Mouse (Mus musculus) kidney, embryonic 14.5 days (tissue): ENCODE measurements around the gene Nelfcd. TPM values are rescaled to one million over a fixed set of nuclear protein-coding genes. Genes with fewer than 3 reads are reported as not detected.

Experiments
- ATAC-seq: fragments of 200-750 bp; cut with Nextera tagmentation; 2 replicates; pipeline ENCODE4 v1.8.0; 2017; ENCODE audit warnings: moderate number of reproducible peaks, mild to moderate bottlenecking, moderate TSS enrichment, moderate library complexity; ENCODE audit not compliant: low FRiP score, low TSS enrichment
- H3K27ac ChIP-seq: fragments of 300-500 bp; sonication (generic); 2 replicates; pipeline ENCODE4 v1.5.1; 2014; ENCODE audit warnings: low read depth, mild to moderate bottlenecking, low read length, moderate library complexity, mixed read lengths
- H3K27me3 ChIP-seq: fragments of 300-500 bp; sonication (generic); 2 replicates; pipeline ENCODE4 v1.6.1; 2014; ENCODE audit warnings: mild to moderate bottlenecking, low read length; ENCODE audit not compliant: control insufficient read depth, insufficient read depth
- H3K36me3 ChIP-seq: fragments of 300-500 bp; sonication (generic); 2 replicates; pipeline ENCODE4 v1.6.1; 2014; ENCODE audit warnings: low read length, mixed read lengths; ENCODE audit not compliant: control insufficient read depth, insufficient read depth
- H3K4me1 ChIP-seq: fragments of 300-500 bp; sonication (generic); 2 replicates; pipeline ENCODE4 v1.6.1; 2014; ENCODE audit warnings: low read length, mixed read lengths; ENCODE audit not compliant: control insufficient read depth, insufficient read depth
- H3K4me2 ChIP-seq: fragments of 300-500 bp; sonication (generic); replicated peaks from 2 replicates; pipeline ENCODE4 v1.6.1; 2014; ENCODE audit warnings: low read depth, mild to moderate bottlenecking, low read length
- H3K4me3 ChIP-seq: fragments of 300-500 bp; sonication (generic); 2 replicates; pipeline ENCODE4 v1.5.1; 2014; ENCODE audit warnings: mild to moderate bottlenecking, low read length
- H3K9ac ChIP-seq: fragments of 300-500 bp; sonication (generic); 2 replicates; pipeline ENCODE4 v1.6.1; 2014; ENCODE audit warnings: low read depth, mild to moderate bottlenecking, low read length, moderate library complexity
- H3K9me3 ChIP-seq: fragments of 300-500 bp; sonication (generic); 2 replicates; pipeline ENCODE4 v1.6.1; 2016; ENCODE audit warnings: low read length; ENCODE audit not compliant: control insufficient read depth
- WGBS: fragments of 180-500 bp; shearing (Covaris S2); extraction: QIAGEN DNeasy Blood & Tissue Kit; methylation state at CpG from one replicate; pipeline ENCODE4 v1.1.7; 2014; 5-methylcytosine and 5-hydroxymethylcytosine counted together
- polyA plus RNA-seq: library from polyadenylated mRNA; unstranded; fragments of >200 nt; fragmentation: Nextera tagmentation; extraction: Ambion mirVana; gene quantifications from 2 replicates; pipeline ENCODE4 v1.2.1, GENCODE M21; 2014

Nelfcd gene
- polyA plus RNA-seq, 1 experiment from 2014 or later = 139 TPM

- 81% methylated on average over 4 of the region's 4 CpGs for WGBS
- H3K4me3 ChIP-seq = no peak overlapping the region
- no peak for ATAC-seq
- H3K4me2 ChIP-seq = no peak overlapping the region
- H3K36me3 ChIP-seq = no peaks in the 10 kb centered on the region
- no peaks in the 10 kb centered on the region for H3K27me3 ChIP-seq
- H3K9me3 ChIP-seq = no peaks in the 10 kb centered on the region
- no peak overlapping the region for H3K27ac ChIP-seq
- no peaks in the 10 kb centered on the region for H3K4me1 ChIP-seq
- no peak overlapping the region for H3K9ac ChIP-seq
Measured at GRCm38 (mm10) chr2:174400396-174400795, 15.2 kb upstream of the Nelfcd start.

- H3K4me3 ChIP-seq = no peak overlapping the region
- no peaks in the 10 kb centered on the region for H3K4me1 ChIP-seq
- no peak overlapping the region for H3K4me2 ChIP-seq
- H3K27me3 ChIP-seq = no peaks in the 10 kb centered on the region
- no peak overlapping the region for H3K27ac ChIP-seq
- H3K36me3 ChIP-seq = no peaks in the 10 kb centered on the region
- H3K9me3 ChIP-seq = no peaks in the 10 kb centered on the region
- no peak overlapping the region for H3K9ac ChIP-seq
- WGBS = 27% methylated on average over 2 of the region's 2 CpGs
- peak; percentile 32; the same call in 1 of the 2 replicates for ATAC-seq
Measured at GRCm38 (mm10) chr2:174410222-174410621, 5.4 kb upstream of the Nelfcd start.

GRCm38 (mm10) chr2:174413127-174413526 is 2.5 kb upstream of the Nelfcd start:
- H3K4me2 ChIP-seq = no peak overlapping the region
- ATAC-seq = no peak
- no peaks in the 10 kb centered on the region for H3K9me3 ChIP-seq
- peaks cover 6% of the 10 kb centered on the region for H3K4me1 ChIP-seq
- H3K36me3 ChIP-seq = no peaks in the 10 kb centered on the region
- no peak overlapping the region for H3K4me3 ChIP-seq
- H3K9ac ChIP-seq = no peak overlapping the region
- no peak overlapping the region for H3K27ac ChIP-seq
- no peaks in the 10 kb centered on the region for H3K27me3 ChIP-seq
- WGBS = 73% methylated on average over 7 of the region's 7 CpGs

- no peak; the same call in none of the 2 replicates for ATAC-seq
- H3K9me3 ChIP-seq = no peaks in the 10 kb centered on the region
- H3K4me3 ChIP-seq = peak overlapping the region; percentile 73
- H3K9ac ChIP-seq = no peak overlapping the region
- H3K4me2 ChIP-seq = no peak overlapping the region
- H3K4me1 ChIP-seq = peaks cover 6% of the 10 kb centered on the region
- H3K27ac ChIP-seq = no peak overlapping the region
- H3K36me3 ChIP-seq = peaks cover 4% of the 10 kb centered on the region; the same call in 1 of the 2 replicates
- 48% methylated on average over 15 of the region's 18 CpGs for WGBS
- no peaks in the 10 kb centered on the region for H3K27me3 ChIP-seq
Measured at GRCm38 (mm10) chr2:174415001-174415730, 438 bp upstream of the Nelfcd start.

- Histone ChIP-seq H3K27ac (no peak overlapping the region), H3K27me3 (no peaks in the 10 kb centered on the region), H3K36me3 (peaks cover 60% of the 10 kb centered on the region), H3K4me1 (peaks cover 6% of the 10 kb centered on the region), H3K4me2 (no peak overlapping the region), H3K9me3 (no peaks in the 10 kb centered on the region), H3K9ac (no peak overlapping the region), H3K4me3 (no peak overlapping the region)
- ATAC-seq = no peak
- 88% methylated on average over 6 of the region's 6 CpGs for WGBS
Measured at GRCm38 (mm10) chr2:174421107-174421506, 5.5 kb downstream of the Nelfcd start.

GRCm38 (mm10) chr2:174424301-174425085 is 8.9 kb downstream of the Nelfcd start:
- ATAC-seq = peak; percentile 69
- Histone ChIP-seq H3K27ac (no peak overlapping the region), H3K4me3 (no peak overlapping the region), H3K9ac (no peak overlapping the region), H3K4me1 (no peaks in the 10 kb centered on the region), H3K9me3 (no peaks in the 10 kb centered on the region), H3K36me3 (peaks cover 91% of the 10 kb centered on the region), H3K27me3 (no peaks in the 10 kb centered on the region), H3K4me2 (no peak overlapping the region)
- WGBS = 74% methylated on average over 11 of the region's 11 CpGs

- Histone ChIP-seq H3K9ac (no peak overlapping the region), H3K36me3 (peaks cover 74% of the 10 kb centered on the region), H3K27me3 (no peaks in the 10 kb centered on the region), H3K9me3 (no peaks in the 10 kb centered on the region), H3K27ac (no peak overlapping the region), H3K4me2 (no peak overlapping the region), H3K4me1 (no peaks in the 10 kb centered on the region), H3K4me3 (no peak overlapping the region)
- WGBS = 87% methylated on average over 12 of the region's 12 CpGs
- ATAC-seq = no peak
Measured at GRCm38 (mm10) chr2:174426856-174427255, 11.3 kb downstream of the Nelfcd start.

- no peaks in the 10 kb centered on the region for H3K9me3 ChIP-seq
- no peaks in the 10 kb centered on the region for H3K4me1 ChIP-seq
- no peaks in the 10 kb centered on the region for H3K27me3 ChIP-seq
- H3K9ac ChIP-seq = no peak overlapping the region
- peaks cover 61% of the 10 kb centered on the region for H3K36me3 ChIP-seq
- no peak overlapping the region for H3K4me2 ChIP-seq
- no peak for ATAC-seq
- H3K4me3 ChIP-seq = no peak overlapping the region
- 74% methylated on average over 18 of the region's 18 CpGs for WGBS
- H3K27ac ChIP-seq = no peak overlapping the region
Measured at GRCm38 (mm10) chr2:174428076-174428835, 12.7 kb downstream of the Nelfcd start.
